Mouse (Mus musculus) induced T-regulatory cell, adult 2 months (primary cell): ENCODE results near the gene Pced1b.
A peak's percentile ranks its signal among the peaks of the same experiment; 100 is the strongest.
"Not testable (repeated sequence)": the region's sequence is repeated elsewhere in the genome, so short reads cannot be mapped to it uniquely, and the experiment has no call there.

Source experiments
- DNase-seq: peaks from one replicate; pipeline ENCODE4 v3.0.0-alpha.2; 2012; ENCODE audit warnings: low read depth

Pced1b gene

DNA sequence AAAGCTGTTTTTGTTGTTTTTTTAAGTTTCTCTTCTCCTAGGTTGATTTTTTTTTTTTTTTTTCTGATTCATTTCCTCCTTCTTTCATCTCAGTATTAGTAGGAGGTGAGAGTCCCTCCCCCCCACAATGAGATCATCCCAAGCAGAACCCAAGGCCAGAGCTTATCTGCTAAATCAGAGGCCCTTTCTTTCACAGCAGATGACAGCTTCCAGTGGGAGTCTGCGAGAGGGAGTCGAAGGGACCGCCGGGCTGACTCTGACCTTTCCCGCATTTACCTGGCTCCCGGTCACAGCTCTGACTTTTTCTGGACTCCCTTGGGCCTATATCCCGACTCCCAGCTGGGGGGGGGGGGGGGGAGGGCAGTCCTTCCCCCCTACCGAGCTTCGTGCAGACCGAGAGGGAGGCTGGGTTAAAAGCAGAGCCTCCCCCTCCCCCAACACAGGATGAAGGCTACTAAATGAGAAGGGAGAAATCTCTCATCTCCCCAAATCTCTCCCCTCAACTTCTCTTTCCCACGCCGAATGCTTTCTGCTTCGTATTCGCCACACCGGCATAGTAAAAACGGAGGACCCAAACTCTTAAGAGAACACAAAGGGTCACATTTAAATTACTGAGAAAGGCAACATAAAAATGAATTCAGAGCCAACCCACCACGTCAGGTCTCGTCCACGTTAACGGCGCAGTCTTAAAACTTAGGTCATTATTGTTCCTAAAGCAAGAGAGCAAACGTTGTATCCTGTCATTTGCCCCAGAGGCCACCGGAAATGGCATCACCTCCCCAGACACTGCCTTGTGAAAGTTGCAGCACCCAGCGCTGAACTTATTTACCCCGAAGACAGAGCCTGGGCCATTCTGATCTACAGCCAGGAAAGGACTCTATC lies 126.5 kb downstream of the Pced1b start:
- peak; percentile 95 for DNase-seq

DNA sequence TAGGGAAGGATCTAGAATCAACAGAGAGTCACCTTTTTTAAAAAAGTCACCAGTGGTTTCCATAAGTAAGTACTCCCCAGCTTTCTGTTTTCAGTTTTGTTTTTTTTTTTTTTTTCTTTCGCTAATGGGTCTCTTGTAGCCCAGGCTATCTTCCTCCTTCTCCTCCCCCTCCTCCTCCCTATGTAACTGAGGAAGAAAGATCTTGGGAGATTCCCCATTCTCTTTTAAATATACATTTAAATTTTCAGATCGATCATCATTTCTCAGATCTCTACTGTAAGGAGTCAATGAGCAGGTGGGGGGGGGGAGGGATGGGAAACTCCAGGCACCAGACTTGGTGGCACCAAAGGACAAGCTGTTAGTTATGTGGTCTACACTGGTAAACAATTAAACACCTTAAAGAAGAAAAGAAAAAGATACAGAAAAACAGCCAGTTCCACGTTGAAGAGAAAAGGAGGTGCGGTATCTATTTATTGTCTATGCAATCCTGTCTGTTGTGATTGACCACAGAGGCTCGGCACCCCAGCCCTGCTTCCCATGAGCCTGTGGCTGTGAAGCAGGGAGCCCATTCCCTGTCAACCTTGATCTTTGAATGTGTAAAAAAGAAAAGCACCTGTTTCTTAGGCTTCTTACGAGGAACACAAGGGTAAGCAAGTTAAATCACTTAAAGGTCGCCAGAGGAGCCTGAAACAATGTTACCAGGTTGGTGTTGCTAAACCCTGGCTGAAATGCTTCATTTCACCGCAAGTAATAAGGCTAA lies 127.4 kb downstream of the Pced1b start:
- no peak for DNase-seq

GRCm38 (mm10) chr15:97374845-97375720 lies 128.2 kb downstream of the Pced1b start:
- DNase-seq, result peak; percentile 53

GRCm38 (mm10) chr15:97376081-97376742 lies 129.3 kb downstream of the Pced1b start:
- no peak for DNase-seq

GRCm38 (mm10) chr15:97376792-97377222 lies 129.9 kb downstream of the Pced1b start:
- DNase-seq, result no peak

GRCm38 (mm10) chr15:97378061-97378460 lies 131.2 kb downstream of the Pced1b start:
- DNase-seq, result peak; percentile 62

DNA sequence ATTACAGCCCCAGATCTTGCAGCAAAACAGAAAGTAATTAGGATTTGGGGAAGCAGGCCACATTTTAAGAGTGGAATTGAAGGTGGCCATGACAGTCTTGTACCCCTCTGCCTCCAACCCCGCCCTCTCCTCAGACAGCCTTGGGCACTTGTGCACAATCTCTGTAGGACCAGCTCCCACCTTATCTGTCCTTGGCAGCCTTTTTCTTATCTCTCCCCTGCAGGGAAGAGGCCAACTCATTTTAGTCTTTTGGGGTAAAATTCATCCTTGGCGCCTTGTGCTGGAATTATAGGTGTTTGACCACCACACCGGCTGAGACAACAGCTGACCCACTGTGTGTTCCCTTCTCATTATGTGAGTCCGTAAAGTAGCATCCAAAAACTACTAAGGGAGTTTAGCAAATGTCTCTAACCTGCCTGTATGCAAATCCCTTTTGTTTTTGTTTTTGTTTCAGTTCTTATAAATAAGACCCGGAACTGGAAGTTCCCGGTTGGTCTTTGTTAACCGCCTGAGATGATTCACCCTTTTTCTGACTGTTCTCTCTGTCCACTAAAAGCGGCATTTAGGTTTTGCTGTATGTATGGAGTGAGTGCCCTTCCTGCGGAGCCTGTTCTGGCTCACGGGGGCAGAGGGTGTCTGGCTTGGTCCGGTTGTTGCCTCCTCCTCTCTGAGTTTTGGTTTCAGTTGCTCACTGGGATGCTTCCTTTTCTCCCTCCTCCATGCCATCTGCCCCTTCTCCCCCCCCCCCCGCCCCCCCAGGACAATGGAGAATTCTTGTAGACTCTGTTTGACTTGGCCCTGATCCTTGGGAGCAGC lies 132.8 kb downstream of the Pced1b start:
- no peak for DNase-seq

- DNase-seq, result no peak
Observed at GRCm38 (mm10) chr15:97382567-97382966, 135.7 kb downstream of the Pced1b start.

DNA sequence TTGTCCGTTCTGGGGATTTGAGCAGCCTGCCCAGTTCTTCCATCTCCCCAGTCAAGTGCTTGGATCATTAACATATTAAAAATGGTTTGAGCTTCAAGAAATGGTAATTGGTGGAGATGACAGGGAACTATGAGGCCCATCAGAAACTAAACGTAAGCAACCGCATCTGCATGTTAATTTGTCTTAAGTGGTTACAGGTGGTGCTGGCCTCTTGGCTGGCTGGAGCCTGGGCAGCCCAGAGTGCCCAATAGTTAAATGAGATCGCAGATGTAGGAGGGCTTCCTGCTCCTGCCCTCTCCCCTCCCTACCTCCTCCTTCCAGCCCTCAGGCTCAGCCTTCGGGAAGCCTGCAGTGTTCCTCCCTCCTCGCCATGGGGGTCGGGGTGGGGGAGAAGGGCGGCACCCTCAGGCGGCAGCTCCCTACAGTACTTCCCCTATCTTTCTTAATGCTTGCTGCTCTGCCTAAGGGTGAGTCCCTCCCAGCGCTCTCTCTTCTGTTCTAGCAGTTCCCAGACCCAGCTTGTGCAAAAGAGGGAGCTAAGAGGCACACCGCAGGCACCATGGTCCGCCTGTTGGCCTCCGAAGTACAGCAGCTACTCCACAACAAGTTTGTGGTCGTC lies 136.7 kb downstream of the Pced1b start:
- DNase-seq, result no peak

DNA sequence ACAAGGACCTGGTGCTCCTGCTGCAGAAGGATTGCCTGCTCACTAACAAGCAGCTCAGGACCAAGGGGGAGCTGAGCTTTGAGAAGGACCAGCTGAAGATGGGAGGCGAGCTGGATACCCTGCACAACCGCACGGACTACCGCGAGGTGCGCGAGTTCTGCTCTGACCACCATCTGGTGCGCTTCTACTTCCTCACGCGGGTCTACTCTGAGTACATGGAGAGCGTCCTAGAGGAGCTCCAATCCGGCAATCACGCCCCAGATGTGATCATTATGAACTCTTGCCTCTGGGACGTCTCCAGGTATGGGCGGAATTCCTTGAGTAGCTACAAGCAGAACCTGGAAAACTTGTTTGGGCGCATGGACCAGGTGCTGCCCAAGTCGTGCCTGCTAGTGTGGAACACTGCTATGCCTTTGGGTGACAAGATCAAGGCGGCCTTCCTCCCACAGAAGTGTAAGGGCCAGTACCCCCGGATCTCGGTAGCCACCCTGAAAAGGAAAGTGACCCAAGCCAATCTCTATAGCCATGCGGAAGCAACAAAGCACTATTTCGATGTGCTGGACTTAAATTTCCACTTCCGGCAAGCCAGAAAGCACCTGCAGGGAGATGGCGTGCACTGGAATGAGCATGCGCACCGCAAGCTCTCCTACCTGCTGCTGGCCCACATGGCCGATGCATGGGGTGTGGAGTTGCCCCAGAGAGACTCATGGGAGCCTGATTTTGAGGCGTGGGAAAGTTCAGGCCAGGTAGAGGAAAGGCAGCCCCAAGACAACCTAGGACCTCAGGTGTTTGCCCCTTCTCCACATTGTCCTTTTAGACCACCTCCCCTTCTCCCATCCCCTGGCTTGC lies 137.5 kb downstream of the Pced1b start:
- DNase-seq, result no peak

- not testable (repeated sequence) for DNase-seq
Observed at GRCm38 (mm10) chr15:97385174-97385573, 138.3 kb downstream of the Pced1b start.

DNA sequence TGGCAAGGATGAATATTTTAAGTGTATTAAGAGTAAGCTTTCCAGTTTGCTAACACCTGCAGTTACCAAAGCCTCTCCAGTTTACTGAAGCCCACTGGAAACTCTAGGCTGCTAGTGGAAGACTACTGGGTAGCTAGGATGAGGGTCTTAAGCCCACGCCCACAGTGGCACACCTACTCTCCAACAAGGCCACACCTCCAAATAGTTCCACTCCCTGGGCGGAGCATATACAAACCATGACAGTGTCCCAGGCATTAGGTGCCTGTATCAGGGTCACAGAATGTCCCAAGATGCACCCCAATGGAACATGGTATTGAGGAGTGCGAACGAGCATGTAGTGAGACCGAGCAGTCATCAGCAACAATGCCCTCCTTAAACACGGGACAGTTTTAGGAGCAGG lies 140.9 kb downstream of the Pced1b start:
- no peak for DNase-seq

GRCm38 (mm10) chr15:97389577-97389976 lies 142.7 kb downstream of the Pced1b start:
- peak; percentile 53 for DNase-seq

DNA sequence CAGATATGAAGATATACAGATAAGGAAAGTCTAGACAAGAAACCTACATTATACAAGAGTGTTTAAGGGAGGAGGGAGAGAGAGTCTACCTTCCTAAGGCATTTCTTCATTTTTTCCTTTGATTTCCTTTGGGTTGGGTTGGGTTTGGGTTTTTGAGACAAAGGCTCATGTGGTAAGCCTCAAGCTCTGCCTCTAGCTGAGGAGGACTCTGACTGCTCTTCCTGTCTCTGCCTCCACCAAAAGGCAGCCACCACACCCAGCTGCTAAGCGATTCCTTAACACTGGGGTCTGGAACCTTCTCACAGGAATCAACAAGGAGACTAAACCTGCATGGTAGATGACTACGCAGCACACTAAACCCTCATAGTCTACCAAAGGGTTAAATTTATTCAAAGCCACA lies 143.9 kb downstream of the Pced1b start:
- peak; percentile 44 for DNase-seq

DNA sequence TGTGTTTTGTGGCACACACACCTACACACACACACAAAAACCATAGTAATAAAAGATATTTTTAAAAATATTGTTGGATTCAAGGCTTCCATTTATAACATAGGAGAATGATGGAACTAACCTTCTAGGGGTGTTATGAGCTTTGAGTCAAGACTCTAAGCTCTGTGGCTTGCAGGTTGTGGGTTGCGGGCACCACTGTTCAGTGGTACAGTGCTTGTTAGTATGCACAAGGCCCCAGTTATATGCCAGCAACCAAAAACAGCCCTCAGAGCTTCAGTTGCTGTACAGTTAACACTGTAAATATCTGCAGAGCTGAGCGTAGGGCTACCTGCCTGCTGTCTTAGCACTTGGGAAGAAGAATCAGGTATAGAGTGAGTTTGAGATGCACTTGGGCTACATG lies 144.5 kb downstream of the Pced1b start:
- no peak for DNase-seq

- DNase-seq, result no peak
Observed at GRCm38 (mm10) chr15:97394561-97394960, 147.7 kb downstream of the Pced1b start.

GRCm38 (mm10) chr15:97396586-97397299 lies 149.8 kb downstream of the Pced1b start:
- no peak for DNase-seq

DNA sequence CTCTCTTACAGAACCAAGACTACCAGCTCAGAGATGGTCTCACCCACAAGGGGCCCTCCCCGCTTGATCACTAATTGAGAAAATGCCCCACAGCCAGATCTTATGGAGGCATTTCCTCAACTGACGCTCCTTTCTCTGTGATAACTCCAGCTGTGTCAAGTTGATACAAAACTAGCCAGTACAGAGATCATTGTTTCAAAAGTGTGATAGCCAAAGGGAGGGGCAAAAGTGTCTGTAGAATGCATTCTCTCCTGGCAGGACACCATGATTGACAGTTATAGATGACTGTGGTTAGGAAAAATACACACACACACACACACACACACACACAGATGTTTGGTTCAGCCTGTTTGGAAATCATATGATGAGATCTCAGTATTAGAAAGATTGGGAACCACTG lies 150.9 kb downstream of the Pced1b start:
- DNase-seq, result no peak

DNA sequence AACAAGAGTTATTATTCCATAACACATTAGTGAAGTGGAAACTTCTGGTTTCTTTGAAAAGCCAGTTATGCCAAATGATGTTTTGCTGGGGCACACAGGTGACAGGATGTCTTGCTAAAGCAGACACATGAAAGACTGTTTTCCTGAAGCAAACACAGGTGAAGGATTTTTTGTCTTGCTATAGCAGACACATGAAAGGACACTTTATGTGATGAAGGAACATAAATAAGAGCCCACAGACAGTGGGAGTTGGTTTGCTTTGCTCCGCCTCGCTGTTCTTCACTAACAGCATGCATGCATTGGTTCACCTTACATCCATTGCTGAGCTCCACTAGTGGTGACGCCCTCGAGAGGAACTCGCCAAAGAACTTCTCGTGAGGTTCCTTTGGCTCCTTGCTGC lies 154.0 kb downstream of the Pced1b start:
- no peak for DNase-seq
